Mouse (Mus musculus) hindbrain, postnatal 0 days (tissue): Measurements from ENCODE around the gene Mylk2. TPM values are rescaled to one million over a fixed set of nuclear protein-coding genes. Genes with fewer than 3 reads are reported as not detected.

Source experiments
- ATAC-seq: fragments of 200-750 bp; cut with Nextera tagmentation; 2 replicates; pipeline ENCODE4 v1.8.0; 2017; ENCODE audit warnings: mild to moderate bottlenecking, moderate TSS enrichment, moderate library complexity
- DNase-seq: peaks from one replicate; pipeline ENCODE4 v3.0.0-alpha.2; 2015; ENCODE audit warnings: low spot score
- H3K27ac ChIP-seq: fragments of 300-500 bp; sonication (generic); 2 replicates; pipeline ENCODE4 v1.5.1; 2014; ENCODE audit warnings: mild to moderate bottlenecking
- H3K27me3 ChIP-seq: fragments of 300-500 bp; sonication (generic); 2 replicates; pipeline ENCODE4 v1.6.1; 2014; ENCODE audit warnings: low read length, mixed read lengths; ENCODE audit not compliant: insufficient read depth
- H3K36me3 ChIP-seq: fragments of 300-500 bp; sonication (generic); 2 replicates; pipeline ENCODE4 v1.6.1; 2014; ENCODE audit warnings: low read length, mixed read lengths; ENCODE audit not compliant: insufficient read depth
- H3K4me1 ChIP-seq: fragments of 300-500 bp; sonication (generic); 2 replicates; pipeline ENCODE4 v1.6.1; 2014; ENCODE audit warnings: antibody characterized with exemption, low read length, mixed read lengths; ENCODE audit not compliant: insufficient read depth
- H3K4me2 ChIP-seq: fragments of 300-500 bp; sonication (generic); 2 replicates; pipeline ENCODE4 v1.6.1; 2014; ENCODE audit warnings: low read depth, mild to moderate bottlenecking, low read length, moderate library complexity, mixed read lengths
- H3K4me3 ChIP-seq: fragments of 300-500 bp; sonication (generic); 2 replicates; pipeline ENCODE4 v1.5.1; 2014; ENCODE audit warnings: low read length
- H3K9ac ChIP-seq: fragments of 300-500 bp; sonication (generic); replicated peaks from 2 replicates; pipeline ENCODE4 v1.6.1; 2014; ENCODE audit warnings: mild to moderate bottlenecking, low read length, moderate library complexity, mixed read lengths
- H3K9me3 ChIP-seq: fragments of 300-500 bp; sonication (generic); 2 replicates; pipeline ENCODE4 v1.6.1; 2016; ENCODE audit warnings: low read length, mixed read lengths
- CTCF ChIP-seq: IDR thresholded peaks from 2 replicates; pipeline ENCODE4 v1.5.1; 2016; ENCODE audit warnings: antibody characterized with exemption, control low read depth, low read depth
- WGBS: fragments of 180-500 bp; shearing (Covaris S2); extraction: QIAGEN DNeasy Blood & Tissue Kit; methylation state at CpG from one replicate; pipeline ENCODE4 v1.1.7; 2014; 5-methylcytosine and 5-hydroxymethylcytosine counted together
- polyA plus RNA-seq: library from polyadenylated mRNA; unstranded; fragments of >200 nt; fragmentation: Nextera tagmentation; extraction: Ambion mirVana; gene quantifications from 2 replicates; pipeline ENCODE4 v1.2.1, GENCODE M21; 2015
- total RNA-seq: library from RNA; depleted of rRNA; stranded (reverse); fragments of >200 nt; gene quantifications from 2 replicates; pipeline ENCODE4 v1.2.3, GENCODE M21; 2014

Mylk2 gene
- total and polyA plus RNA-seq, 2 experiments from 2014 or later = 0.20 to 0.58 TPM

DNA sequence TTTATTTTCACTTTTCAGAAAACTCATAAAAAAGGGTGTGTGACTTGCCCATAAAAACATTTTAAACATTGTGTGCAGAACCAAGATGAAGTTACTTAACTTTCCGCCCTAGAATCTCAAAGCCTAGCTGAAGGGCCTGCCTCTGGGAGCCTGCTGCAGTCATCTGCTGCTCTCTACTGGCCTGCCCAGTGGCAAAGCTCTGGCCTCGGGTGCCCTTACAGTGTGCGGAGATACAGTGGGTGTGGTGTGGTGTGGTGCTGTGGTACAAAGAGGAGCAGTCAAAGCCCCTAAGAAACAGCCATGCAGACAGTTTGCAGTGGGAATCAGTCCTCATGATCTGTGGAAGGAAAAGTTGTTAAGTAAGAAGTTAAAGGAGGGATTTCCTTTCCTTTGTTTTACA is 23.9 kb upstream of the Mylk2 start:
- no peak for DNase-seq
- H3K4me3 ChIP-seq = no peak overlapping the region
- no peaks in the 10 kb centered on the region for H3K4me1 ChIP-seq
- H3K36me3 ChIP-seq = 0 out of 2 replicates have a peak, but pooled peaks cover 3% of the 10 kb centered on the region
- WGBS = 95% methylated on average over 3 of the region's 3 CpGs
- no peak overlapping the region for H3K27ac ChIP-seq
- H3K9ac ChIP-seq = no peak overlapping the region
- H3K4me2 ChIP-seq = no peak overlapping the region
- H3K27me3 ChIP-seq = no peaks in the 10 kb centered on the region
- no peak for TF ChIP-seq CTCF
- ATAC-seq = no peak
- H3K9me3 ChIP-seq = no peaks in the 10 kb centered on the region

DNA sequence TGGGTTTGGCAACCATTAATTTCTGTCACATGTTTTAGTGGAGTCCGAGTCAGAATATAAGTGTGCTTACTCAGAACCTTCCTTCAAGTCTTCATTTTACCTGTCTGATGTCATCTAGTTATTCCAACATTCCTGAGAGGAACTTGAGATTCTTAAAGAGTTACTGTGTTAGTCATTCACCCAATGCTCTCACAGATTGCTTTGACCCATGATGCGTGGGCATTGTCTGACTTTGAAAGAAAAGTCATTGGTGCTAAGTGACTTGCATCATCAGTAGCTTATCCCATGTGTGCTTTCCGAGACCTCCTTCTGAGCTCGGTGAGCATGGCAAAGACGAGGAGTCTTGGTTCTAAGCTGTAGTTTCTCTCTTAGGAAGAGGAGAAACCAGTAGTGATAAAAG is 22.4 kb upstream of the Mylk2 start:
- Histone ChIP-seq H3K36me3 (peaks cover 13% of the 10 kb centered on the region; the same call in 1 of the 2 replicates), H3K4me3 (no peak overlapping the region), H3K9me3 (no peaks in the 10 kb centered on the region), H3K4me1 (no peaks in the 10 kb centered on the region), H3K9ac (no peak overlapping the region), H3K27ac (no peak overlapping the region), H3K4me2 (no peak overlapping the region), H3K27me3 (no peaks in the 10 kb centered on the region)
- DNase-seq = no peak
- ATAC-seq = no peak
- WGBS = 88% methylated on average over 5 of the region's 5 CpGs
- TF ChIP-seq CTCF = no peak

GRCm38 (mm10) chr2:152895834-152896233 is 15.3 kb upstream of the Mylk2 start:
- H3K4me3 ChIP-seq = no peak overlapping the region
- H3K27me3 ChIP-seq = no peaks in the 10 kb centered on the region
- DNase-seq (no peak), ATAC-seq (no peak)
- 80% methylated on average over 9 of the region's 9 CpGs for WGBS
- H3K4me1 ChIP-seq = no peaks in the 10 kb centered on the region
- H3K9ac ChIP-seq = no peak overlapping the region
- no peaks in the 10 kb centered on the region for H3K9me3 ChIP-seq
- H3K27ac ChIP-seq = no peak overlapping the region
- no peak for TF ChIP-seq CTCF
- peaks cover 14% of the 10 kb centered on the region; the same call in 1 of the 2 replicates for H3K36me3 ChIP-seq
- H3K4me2 ChIP-seq = no peak overlapping the region

DNA sequence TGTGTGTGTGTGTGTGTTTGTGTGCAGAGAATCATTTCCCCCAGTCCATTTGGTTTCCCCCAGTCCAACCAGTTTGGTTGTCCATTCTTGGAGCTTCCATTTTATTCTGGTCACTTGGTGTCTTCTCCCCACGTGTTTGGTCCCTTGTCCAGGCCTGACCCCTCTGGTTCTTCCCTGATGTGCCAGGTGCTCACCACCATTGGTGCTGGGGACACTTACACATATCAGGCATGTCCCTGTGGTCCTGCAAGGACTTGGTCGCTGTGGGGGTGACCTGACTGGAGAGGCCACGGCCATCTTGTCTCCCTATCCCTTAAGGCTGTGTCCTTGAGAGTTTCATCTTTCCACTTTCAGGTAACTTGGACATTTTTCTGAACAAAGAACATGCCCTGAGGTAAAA is 14.2 kb upstream of the Mylk2 start:
- Histone ChIP-seq H3K4me1 (no peaks in the 10 kb centered on the region), H3K27ac (no peak overlapping the region)
- TF ChIP-seq CTCF = no peak

GRCm38 (mm10) chr2:152899011-152899410 is 12.1 kb upstream of the Mylk2 start:
- Histone ChIP-seq H3K27ac (no peak overlapping the region), H3K9ac (no peak overlapping the region), H3K4me2 (no peak overlapping the region), H3K4me1 (no peaks in the 10 kb centered on the region), H3K4me3 (no peak overlapping the region), H3K9me3 (no peaks in the 10 kb centered on the region), H3K27me3 (no peaks in the 10 kb centered on the region), H3K36me3 (0 out of 2 replicates have a peak, but pooled peaks cover 4% of the 10 kb centered on the region)
- no peak for TF ChIP-seq CTCF
- no peak for DNase-seq
- 72% methylated on average over 6 of the region's 6 CpGs for WGBS
- no peak for ATAC-seq

More for the DNA sequence above, 14.2 kb upstream of the Mylk2 start:
- Histone ChIP-seq H3K4me2 (no peak overlapping the region), H3K36me3 (peaks cover 14% of the 10 kb centered on the region; the same call in 1 of the 2 replicates), H3K9ac (no peak overlapping the region), H3K4me3 (no peak overlapping the region), H3K27me3 (no peaks in the 10 kb centered on the region), H3K9me3 (no peaks in the 10 kb centered on the region)
- ATAC-seq (no peak), DNase-seq (no peak)
- WGBS = 82% methylated on average over 3 of the region's 3 CpGs

GRCm38 (mm10) chr2:152901296-152901695 is 9.9 kb upstream of the Mylk2 start:
- Histone ChIP-seq H3K27me3 (no peaks in the 10 kb centered on the region), H3K4me2 (no peak overlapping the region), H3K4me3 (no peak overlapping the region), H3K4me1 (0 out of 2 replicates have a peak, but pooled peaks cover under 1% of the 10 kb centered on the region), H3K36me3 (no peaks in the 10 kb centered on the region), H3K27ac (no peak overlapping the region), H3K9ac (no peak overlapping the region), H3K9me3 (no peaks in the 10 kb centered on the region)
- TF ChIP-seq CTCF = no peak
- ATAC-seq (no peak), DNase-seq (no peak)
- WGBS = 92% methylated on average over 15 of the region's 15 CpGs

- WGBS = 14% methylated on average over 3 of the region's 3 CpGs
- H3K9ac ChIP-seq = no peak overlapping the region
- DNase-seq (peak; percentile 58), ATAC-seq (peak; percentile 38; the same call in 1 of the 2 replicates)
- no peaks in the 10 kb centered on the region for H3K9me3 ChIP-seq
- no peak overlapping the region for H3K4me2 ChIP-seq
- no peak for TF ChIP-seq CTCF
- no peak overlapping the region for H3K27ac ChIP-seq
- no peaks in the 10 kb centered on the region for H3K36me3 ChIP-seq
- no peaks in the 10 kb centered on the region for H3K27me3 ChIP-seq
- peaks cover 5% of the 10 kb centered on the region; the same call in 1 of the 2 replicates for H3K4me1 ChIP-seq
- no peak overlapping the region for H3K4me3 ChIP-seq
Measured at GRCm38 (mm10) chr2:152902658-152903057, 8.5 kb upstream of the Mylk2 start.
